Mouse (Mus musculus) hematopoietic stem cell, adult 5-6 weeks (primary cell): ENCODE measurements around the gene Tfdp1. TPM values are rescaled to one million over a fixed set of nuclear protein-coding genes. Genes with fewer than 3 reads are reported as not detected.

ENCODE experiments used
- ATAC-seq, 2 experiments: fragments of 125-278 bp in 1 of 2; replicated peaks in 1 of 2; 2 replicates each; pipeline ENCODE4 v1.8.0; 2016 to 2017; ENCODE audit warnings: inconsistent platforms in 2 of 2, mild to moderate bottlenecking in 2 of 2, moderate number of reproducible peaks in 2 of 2, low read depth in 1 of 2, moderate TSS enrichment in 1 of 2; ENCODE audit not compliant: low FRiP score in 2 of 2, poor library complexity in 2 of 2, severe bottlenecking in 2 of 2, insufficient read depth in 1 of 2, low TSS enrichment in 1 of 2
- total RNA-seq: library from RNA; stranded (forward); fragments of 172-1452, 232-1000 nt; gene quantifications from 2 replicates; pipeline ENCODE4 v1.2.3, GENCODE M21; 2017

Tfdp1 gene
- total RNA-seq, 1 experiment from 2014 or later = 129 TPM

GRCm38 (mm10) chr8:13396725-13397124, 58.2 kb downstream of the Tfdp1 start, which contains the start of gene Atp4b:
TSS of gene Atp4b (minus strand) at chr8:13396825.
- ATAC-seq = no peak

DNA sequence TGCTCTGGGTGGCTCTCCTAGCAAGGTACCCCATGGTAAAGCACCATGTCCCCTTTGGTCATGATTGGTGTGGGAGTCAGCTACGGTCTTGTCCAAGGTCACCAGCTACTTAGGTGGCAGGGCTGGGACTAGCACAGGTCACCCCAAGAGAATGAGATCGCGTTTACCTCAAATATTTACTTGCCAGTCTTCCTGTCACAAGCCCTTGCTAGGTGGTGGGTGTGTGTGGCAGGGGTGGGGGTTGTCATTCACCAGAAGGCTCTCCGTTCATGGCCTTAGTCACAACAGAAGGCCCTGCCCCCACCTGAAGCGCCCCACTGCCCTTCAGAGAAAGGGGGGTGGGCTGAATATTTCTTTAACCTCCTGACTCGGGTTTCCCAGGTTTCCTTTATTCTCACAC, 65.0 kb downstream of the Tfdp1 start:
- no peak for ATAC-seq

DNA sequence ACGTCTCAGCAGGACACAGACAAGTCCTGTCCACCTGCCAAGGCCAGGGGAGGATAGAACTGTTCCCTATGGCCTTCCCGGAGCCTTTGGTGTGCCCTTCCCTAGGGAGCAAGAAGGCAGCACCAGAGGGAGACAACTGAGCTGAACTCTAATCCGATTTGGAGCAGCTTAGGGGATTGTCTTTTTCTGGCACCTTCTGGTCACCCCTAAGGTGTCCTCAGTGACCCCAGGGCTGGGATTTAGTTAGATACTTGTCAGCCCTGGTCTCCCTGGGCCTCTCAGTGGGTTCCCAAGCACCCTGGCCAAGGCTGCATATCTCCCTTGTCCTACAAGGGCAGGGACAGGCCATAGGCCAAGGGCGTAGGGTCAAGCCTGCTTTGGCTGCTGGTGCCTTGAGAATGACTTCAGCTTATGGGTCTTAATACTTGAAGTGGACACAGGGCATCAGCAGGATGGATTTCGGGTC, 66.1 kb downstream of the Tfdp1 start, which contains the start of gene Grk1:
Grk1 (plus strand) TSS at position 416 of the 466 bp plus-strand sequence.
- no peak for ATAC-seq

- no peak for ATAC-seq
Measured at GRCm38 (mm10) chr8:13406011-13406410, 67.5 kb downstream of the Tfdp1 start.

DNA sequence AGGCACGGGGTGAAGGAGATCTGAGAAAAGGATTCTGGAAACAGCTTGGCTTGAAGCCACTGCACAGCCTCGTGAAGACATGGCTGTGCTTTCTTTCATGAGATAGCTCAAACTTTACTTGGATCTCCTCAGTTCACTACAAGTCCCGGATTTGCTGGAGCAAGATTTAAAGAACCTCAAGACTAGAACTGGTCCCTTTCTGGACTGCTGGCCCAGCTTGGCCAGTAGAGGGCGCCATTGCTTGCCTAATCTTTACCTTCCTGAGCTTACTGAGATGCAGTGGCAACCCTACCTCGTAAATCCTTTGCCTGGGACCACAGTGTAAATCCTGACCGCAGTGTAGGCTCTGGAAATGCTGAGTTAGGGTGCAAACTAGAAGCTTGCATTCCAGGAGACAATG, 73.0 kb downstream of the Tfdp1 start:
- peak; percentile 25 to 58; a peak in 1 of 4 replicates for ATAC-seq

DNA sequence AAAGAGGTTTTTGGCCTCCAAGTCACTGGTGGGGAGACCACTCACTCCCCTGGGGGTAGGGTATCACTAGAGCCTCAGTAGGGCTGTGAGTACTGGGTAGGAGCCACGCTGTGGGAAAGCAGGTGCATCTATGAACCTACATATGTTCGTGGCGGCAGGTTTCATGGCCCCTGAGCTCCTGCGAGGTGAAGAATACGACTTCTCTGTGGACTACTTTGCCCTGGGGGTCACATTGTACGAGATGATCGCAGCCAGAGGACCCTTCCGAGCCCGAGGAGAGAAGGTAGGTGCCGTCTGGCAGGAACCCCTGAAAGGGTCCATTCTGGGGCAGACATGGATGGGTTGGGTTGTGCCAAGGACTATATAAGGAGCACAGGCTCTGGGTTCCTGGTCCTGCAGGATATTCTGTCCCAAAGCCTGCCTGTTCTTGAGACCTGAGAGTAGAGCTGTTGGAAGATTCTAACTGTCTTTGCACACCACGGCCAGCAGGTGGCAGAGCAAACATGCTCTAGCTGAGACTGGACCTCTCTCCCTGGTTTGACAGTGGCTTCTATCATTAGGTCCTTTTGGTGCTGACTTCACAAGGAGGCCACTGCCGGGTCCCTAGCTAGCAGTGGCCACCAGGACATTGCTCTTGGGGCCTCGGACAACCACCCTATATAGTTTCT, 74.5 kb downstream of the Tfdp1 start:
- peak; percentile 70 to 77 for ATAC-seq

DNA sequence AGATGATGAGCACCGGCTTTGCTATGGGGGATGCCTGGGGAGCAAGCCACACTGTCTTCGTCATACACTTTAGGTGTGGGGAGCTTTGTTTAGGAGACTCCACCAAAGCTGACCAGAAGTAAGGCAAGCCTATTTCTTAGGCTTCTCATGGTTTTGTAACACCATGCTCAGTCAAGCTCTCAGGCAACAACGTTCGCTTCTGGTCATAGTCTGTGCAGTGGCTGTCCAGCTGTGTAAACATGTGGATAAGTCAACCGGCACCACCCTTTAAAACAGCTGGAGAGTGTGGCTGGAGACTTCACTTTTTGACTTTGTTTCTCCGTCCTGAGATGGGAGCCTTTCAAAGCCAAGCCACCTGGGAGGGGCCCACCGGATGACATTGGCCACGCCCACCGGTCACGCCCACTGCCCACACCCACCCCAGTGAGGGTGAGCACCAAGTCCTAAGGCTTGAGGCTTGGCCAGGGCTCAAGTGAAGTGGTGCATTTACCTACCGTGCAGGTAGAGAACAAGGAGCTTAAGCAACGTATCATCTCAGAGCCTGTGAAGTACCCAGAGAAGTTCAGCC, 75.4 kb downstream of the Tfdp1 start:
- ATAC-seq = no peak

GRCm38 (mm10) chr8:13415879-13416278, 77.3 kb downstream of the Tfdp1 start:
- ATAC-seq = no peak

GRCm38 (mm10) chr8:13419111-13419639, 80.6 kb downstream of the Tfdp1 start:
- ATAC-seq = no peak

DNA sequence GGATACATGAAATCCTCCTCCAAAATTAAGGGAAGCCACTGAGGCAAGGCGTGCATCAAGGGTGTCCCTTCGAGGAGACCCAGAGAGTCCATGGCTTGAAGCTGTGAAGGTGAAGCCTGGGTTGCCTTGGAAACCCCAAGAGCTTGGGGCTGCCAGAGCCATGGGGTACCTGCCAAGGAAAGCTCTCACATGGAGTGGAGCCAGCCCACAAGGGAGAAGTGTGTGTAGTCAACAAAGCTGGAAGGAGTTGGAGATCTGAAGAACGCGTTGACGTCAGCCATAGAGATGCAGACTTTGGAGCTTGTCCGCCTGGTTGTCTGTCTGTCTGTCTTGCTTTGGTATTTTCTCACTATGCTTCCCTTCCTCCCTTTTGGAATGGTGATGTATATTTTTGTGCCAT, 82.4 kb downstream of the Tfdp1 start:
- ATAC-seq = no peak

DNA sequence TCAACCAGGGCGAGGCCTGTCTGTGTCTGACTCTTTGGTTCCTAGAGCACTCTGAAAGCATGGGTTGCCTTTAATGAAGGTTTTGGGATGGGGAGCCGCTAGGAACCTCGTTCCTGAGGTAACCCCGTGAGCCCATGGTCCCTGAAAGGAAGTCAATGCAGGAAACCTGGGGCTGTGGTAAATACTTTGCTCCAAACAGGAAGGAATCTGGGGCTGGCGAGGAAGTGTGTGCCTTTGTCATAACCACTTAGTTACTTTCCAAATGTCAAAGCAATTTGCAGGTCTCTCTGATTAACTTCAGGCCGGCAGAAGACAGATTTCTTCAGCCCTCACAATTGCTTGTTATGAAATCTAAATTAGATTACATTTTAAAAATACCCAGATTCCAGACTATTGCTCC, 88.8 kb downstream of the Tfdp1 start:
- ATAC-seq = peak in 1 of 2 experiments; percentile 19; a peak in 2 of 4 replicates

Other genes with a start within 250 kb of the Tfdp1 start
- 20.8 and 36.3 TPM in 2 replicates for gene Pcid2, start 233.3 kb upstream of the Tfdp1 start, total RNA-seq
- 99.8 and 127 TPM in 2 replicates for gene Cul4a, start 233.1 kb upstream of the Tfdp1 start, total RNA-seq
- gene Lamp1, start 179.6 kb upstream of the Tfdp1 start, total RNA-seq = 138 and 151 TPM in 2 replicates
- gene Grtp1, start 138.1 kb upstream of the Tfdp1 start, total RNA-seq = 0.63 and 1.2 TPM in 2 replicates
- not detected in 2 replicates for gene Adprhl1, start 84.6 kb upstream of the Tfdp1 start, total RNA-seq
- 17.7 and 22.1 TPM in 2 replicates for gene Dcun1d2, start 50.6 kb upstream of the Tfdp1 start, total RNA-seq
- 7.8 and 8.9 TPM in 2 replicates for gene Tmco3, start 50.6 kb upstream of the Tfdp1 start, total RNA-seq
- gene Atp4b, start 58.1 kb downstream of the Tfdp1 start, total RNA-seq = not detected in 2 replicates
- gene Grk1, start 66.3 kb downstream of the Tfdp1 start, total RNA-seq = not detected in 2 replicates
- not detected in 2 replicates for gene Tmem255b, start 96.4 kb downstream of the Tfdp1 start, total RNA-seq
- 14.1 and 17.4 TPM in 2 replicates for gene Gas6, start 155.7 kb downstream of the Tfdp1 start, total RNA-seq
- 0.38 TPM in 1 of 2 replicates, not detected in the other for gene 1700029H14Rik, start 223.7 kb downstream of the Tfdp1 start, total RNA-seq